Mouse (Mus musculus) heart, adult 9 months (tissue): ENCODE measurements around the gene Pde4b.

Experiments
- DNase-seq, 2 experiments: peaks; one replicate each; pipeline ENCODE4 v3.0.0; 2022; ENCODE audit warnings: low spot score in 2 of 2

The Pde4b gene

GRCm38 (mm10) chr4:102607744-102608416 is 520.5 kb downstream of the Pde4b start:
- DNase-seq = no peak

GRCm38 (mm10) chr4:102612596-102612995 is 525.3 kb downstream of the Pde4b start:
- DNase-seq = no peak

- no peak for DNase-seq
Observed at GRCm38 (mm10) chr4:102617774-102618173, 530.4 kb downstream of the Pde4b start.

- DNase-seq = no peak
Observed at GRCm38 (mm10) chr4:102618609-102619008, 531.3 kb downstream of the Pde4b start.

- no peak for DNase-seq
Observed at GRCm38 (mm10) chr4:102620179-102620910, 533.0 kb downstream of the Pde4b start.

- no peak for DNase-seq
Observed at GRCm38 (mm10) chr4:102621120-102621519, 533.8 kb downstream of the Pde4b start.

GRCm38 (mm10) chr4:102622977-102623376 is 535.6 kb downstream of the Pde4b start:
- DNase-seq = no peak

- DNase-seq = peak; percentile 19 to 34
Observed at GRCm38 (mm10) chr4:102623789-102624611, 536.7 kb downstream of the Pde4b start.

- peak; percentile 13 to 38 for DNase-seq
Observed at GRCm38 (mm10) chr4:102624937-102625336, 537.6 kb downstream of the Pde4b start.

GRCm38 (mm10) chr4:102627799-102628198 is 540.5 kb downstream of the Pde4b start:
- DNase-seq = no peak

- no peak for DNase-seq
Observed at GRCm38 (mm10) chr4:102629621-102630020, 542.3 kb downstream of the Pde4b start.

- DNase-seq = peak; percentile 26 to 46
Observed at GRCm38 (mm10) chr4:102630261-102630660, 542.9 kb downstream of the Pde4b start.

- peak; percentile 31 to 51 for DNase-seq
Observed at GRCm38 (mm10) chr4:102631624-102632023, 544.3 kb downstream of the Pde4b start.

- no peak for DNase-seq
Observed at GRCm38 (mm10) chr4:102633241-102633640, 545.9 kb downstream of the Pde4b start.

- peak; percentile 54 to 55 for DNase-seq
Observed at GRCm38 (mm10) chr4:102635258-102635657, 547.9 kb downstream of the Pde4b start.

- no peak for DNase-seq
Observed at GRCm38 (mm10) chr4:102635944-102636343, 548.6 kb downstream of the Pde4b start.

GRCm38 (mm10) chr4:102637348-102637910 is 550.1 kb downstream of the Pde4b start:
- DNase-seq = peak; percentile 19 to 21

- no peak for DNase-seq
Observed at GRCm38 (mm10) chr4:102640942-102641341, 553.6 kb downstream of the Pde4b start.

GRCm38 (mm10) chr4:102644062-102644461 is 556.7 kb downstream of the Pde4b start:
- no peak for DNase-seq

GRCm38 (mm10) chr4:102647056-102647455 is 559.7 kb downstream of the Pde4b start:
- no peak for DNase-seq

- DNase-seq = no peak
Observed at GRCm38 (mm10) chr4:102655331-102655730, 568.0 kb downstream of the Pde4b start.

GRCm38 (mm10) chr4:102656494-102657036 is 569.2 kb downstream of the Pde4b start:
- DNase-seq = peak; percentile 10 to 51
